Mouse (Mus musculus) myocyte (in vitro differentiated cells): ENCODE data around the gene Pogz. TPM values are rescaled to one million over a fixed set of nuclear protein-coding genes. Genes with fewer than 3 reads are reported as not detected.
A peak's percentile ranks its signal among the peaks of the same experiment; 100 is the strongest.

Experiments used
- H3K27me3 ChIP-seq: one replicate; pipeline ENCODE4 v1.6.1; 2011; ENCODE audit not compliant: control insufficient read depth, insufficient read depth, insufficient read length
- H3K36me3 ChIP-seq: one replicate; pipeline ENCODE4 v1.6.1; 2011; ENCODE audit not compliant: control insufficient read depth, insufficient read depth
- H3K4me2 ChIP-seq: one replicate; pipeline ENCODE4 v1.6.1; 2011; ENCODE audit warnings: low read depth, control low read depth
- H3K4me3 ChIP-seq: one replicate; pipeline ENCODE4 v1.5.1; 2011; ENCODE audit warnings: mild to moderate bottlenecking, control low read depth, moderate library complexity
- H3K79me2 ChIP-seq: one replicate; pipeline ENCODE4 v1.6.1; 2011; ENCODE audit not compliant: control insufficient read depth, insufficient read depth
- H3ac ChIP-seq: one replicate; pipeline ENCODE4 v1.6.1; 2011; ENCODE audit not compliant: control insufficient read depth, insufficient read length
- CEBPB ChIP-seq: IDR thresholded peaks from 2 replicates; pipeline ENCODE4 v1.6.1; 2011; ENCODE audit warnings: mild to moderate bottlenecking, moderate library complexity; ENCODE audit not compliant: poor library complexity, insufficient read depth, severe bottlenecking
- E2F4 ChIP-seq: IDR thresholded peaks from one replicate; pipeline ENCODE4 v1.6.1; 2011; ENCODE audit warnings: mild to moderate bottlenecking, control low read depth, moderate library complexity; ENCODE audit not compliant: insufficient read depth
- MAX ChIP-seq: IDR thresholded peaks from one replicate; pipeline ENCODE4 v1.6.1; 2011; ENCODE audit warnings: low read depth, mild to moderate bottlenecking, control low read depth
- MYOD1 ChIP-seq, 3 experiments: IDR thresholded peaks; one replicate each; pipeline ENCODE4 v1.6.1; 2011; ENCODE audit warnings: control low read depth in 2 of 3, low read depth in 2 of 3, mild to moderate bottlenecking in 2 of 3, moderate library complexity in 1 of 3; ENCODE audit not compliant: insufficient read length in 2 of 3, control insufficient read depth in 1 of 3
- MYOG ChIP-seq, 3 experiments: IDR thresholded peaks; one replicate each; pipeline ENCODE4 v1.6.1; 2011; ENCODE audit warnings: control low read depth in 2 of 3, low read depth in 2 of 3, mild to moderate bottlenecking in 2 of 3; ENCODE audit not compliant: insufficient read length in 2 of 3, control insufficient read depth in 1 of 3, insufficient read depth in 1 of 3
- POLR2A ChIP-seq: IDR thresholded peaks from one replicate; pipeline ENCODE4 v1.6.1; 2011; ENCODE audit warnings: low read depth, mild to moderate bottlenecking, control low read depth, moderate library complexity; ENCODE audit not compliant: insufficient read length
- POLR2AphosphoS2 ChIP-seq: IDR thresholded peaks from one replicate; pipeline ENCODE4 v1.6.1; 2011; ENCODE audit warnings: low read depth, control low read depth; ENCODE audit not compliant: insufficient read length
- REST ChIP-seq: IDR thresholded peaks from one replicate; pipeline ENCODE4 v1.6.1; 2011; ENCODE audit warnings: mild to moderate bottlenecking, control low read depth, moderate library complexity; ENCODE audit not compliant: insufficient read depth, insufficient read length
- SRF ChIP-seq: IDR thresholded peaks from one replicate; pipeline ENCODE4 v1.6.1; 2011; ENCODE audit warnings: low read depth; ENCODE audit not compliant: control insufficient read depth, insufficient read length
- TCF12 ChIP-seq: IDR thresholded peaks from one replicate; pipeline ENCODE4 v1.6.1; 2011; ENCODE audit warnings: mild to moderate bottlenecking, control low read depth; ENCODE audit not compliant: poor library complexity, insufficient read depth, severe bottlenecking
- TCF3 ChIP-seq: IDR thresholded peaks from one replicate; pipeline ENCODE4 v1.6.1; 2011; ENCODE audit warnings: low read depth, control low read depth; ENCODE audit not compliant: insufficient read length
- USF1 ChIP-seq: IDR thresholded peaks from one replicate; pipeline ENCODE4 v1.6.1; 2011; ENCODE audit warnings: low read depth, mild to moderate bottlenecking, control low read depth, moderate library complexity
- polyA plus RNA-seq: library from polyadenylated mRNA; unstranded; fragments of >200 nt; fragmentation: generic; extraction: Trizol; gene quantifications from one replicate; pipeline ENCODE4 v1.2.1, GENCODE M21; 2012; ENCODE audit warnings: missing spikeins

The Pogz gene
- polyA plus RNA-seq, 1 experiment: 11.5 TPM

- H3K27me3 ChIP-seq: no peaks in the 10 kb centered on the region
- H3K79me2 ChIP-seq: no peaks in the 10 kb centered on the region
- no peak for TF ChIP-seq CEBPB
- TF ChIP-seq USF1: no peak
- TF ChIP-seq MYOG (IDR thresholded peaks at IDR 0.05; ENCODE audit: control insufficient read depth in 1 of 3, insufficient read depth in 1 of 3, insufficient read length in 2 of 3, low read depth in 2 of 3): no peak
- TF ChIP-seq TCF3: no peak
- TF ChIP-seq TCF12: no peak
- no peak for TF ChIP-seq POLR2AphosphoS2
- TF ChIP-seq MAX: no peak
- TF ChIP-seq E2F4: no peak
- no peak for TF ChIP-seq POLR2A
- no peak for TF ChIP-seq REST
- TF ChIP-seq SRF: no peak
- no peak for TF ChIP-seq MYOD1 (IDR thresholded peaks at IDR 0.05; ENCODE audit: control insufficient read depth in 1 of 3, insufficient read length in 2 of 3, low read depth in 2 of 3)
- H3ac ChIP-seq: no peak overlapping the region
- no peaks in the 10 kb centered on the region for H3K36me3 ChIP-seq
- H3K4me2 ChIP-seq: peak overlapping the region; percentile 63
- H3K4me3 ChIP-seq: peak overlapping the region; percentile 18
Observed at GRCm38 (mm10) chr3:94822082-94822481, 15.3 kb upstream of the Pogz start.

- Histone ChIP-seq H3K27me3 (no peaks in the 10 kb centered on the region), H3ac (no peak overlapping the region), H3K36me3 (no peaks in the 10 kb centered on the region), H3K4me3 (no peak overlapping the region), H3K4me2 (no peak overlapping the region), H3K79me2 (no peaks in the 10 kb centered on the region)
- no peak for TF ChIP-seq CEBPB
- TF ChIP-seq POLR2A: no peak
Observed at GRCm38 (mm10) chr3:94824110-94824509, 13.3 kb upstream of the Pogz start.

DNA sequence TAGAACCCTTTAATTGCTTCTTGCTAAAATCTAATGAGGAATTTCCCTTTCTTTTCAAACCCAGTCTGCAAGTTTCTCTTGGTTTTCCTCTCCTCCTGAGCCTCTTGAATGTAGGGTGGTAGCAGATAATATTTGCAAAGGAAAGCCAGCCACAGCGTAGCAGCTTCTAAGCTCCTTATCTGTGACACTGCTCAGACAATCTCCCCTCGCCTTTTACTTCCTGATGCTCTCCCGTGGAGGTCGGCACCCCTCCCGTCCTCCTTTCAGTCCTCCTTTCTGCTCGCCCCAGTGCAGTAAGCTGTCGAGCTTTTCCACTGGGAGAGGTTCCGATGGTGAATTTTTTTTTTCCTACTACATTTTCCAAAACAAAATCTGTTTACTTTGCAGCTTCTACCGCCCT is 5.3 kb upstream of the Pogz start:
- H3K4me2 ChIP-seq: no peak overlapping the region

DNA sequence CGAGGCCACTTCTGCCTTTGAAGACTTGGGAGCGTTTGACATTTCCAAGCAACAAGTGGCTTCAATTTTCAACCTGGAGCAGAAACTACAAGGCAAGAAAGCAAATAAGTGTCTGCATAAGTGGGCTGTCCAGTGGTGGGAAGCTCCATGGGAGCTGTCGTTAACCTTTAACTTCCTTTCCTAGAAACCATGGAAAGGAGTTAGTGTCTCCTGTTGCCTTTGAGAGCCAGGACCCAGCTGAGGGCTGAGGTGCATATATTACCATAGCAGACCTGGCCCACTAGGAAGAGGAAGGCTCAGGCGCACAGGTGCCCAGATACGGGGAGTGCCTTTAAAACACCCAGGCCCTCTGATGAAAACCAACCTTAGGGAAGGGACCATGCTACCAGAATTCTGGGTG is 4.7 kb upstream of the Pogz start:
- Histone ChIP-seq H3K79me2 (no peaks in the 10 kb centered on the region), H3K4me2 (no peak overlapping the region), H3ac (no peak overlapping the region), H3K4me3 (no peak overlapping the region), H3K27me3 (no peaks in the 10 kb centered on the region), H3K36me3 (no peaks in the 10 kb centered on the region)
- TF ChIP-seq MAX (no peak), TCF3 (no peak), E2F4 (no peak), CEBPB (no peak), MYOD1 (IDR thresholded peaks at IDR 0.05; ENCODE audit: control insufficient read depth in 1 of 3, insufficient read length in 2 of 3, low read depth in 2 of 3) (no peak), TCF12 (no peak), POLR2AphosphoS2 (no peak), SRF (no peak), POLR2A (no peak), REST (no peak), USF1 (no peak), MYOG (IDR thresholded peaks at IDR 0.05; ENCODE audit: control insufficient read depth in 1 of 3, insufficient read depth in 1 of 3, insufficient read length in 2 of 3, low read depth in 2 of 3) (no peak)

More for the DNA sequence above, 5.3 kb upstream of the Pogz start:
- Histone ChIP-seq H3K36me3 (no peaks in the 10 kb centered on the region), H3K27me3 (no peaks in the 10 kb centered on the region), H3K4me3 (no peak overlapping the region), H3K79me2 (no peaks in the 10 kb centered on the region), H3ac (no peak overlapping the region)
- TF ChIP-seq REST: no peak
- no peak for TF ChIP-seq TCF3
- no peak for TF ChIP-seq CEBPB
- no peak for TF ChIP-seq POLR2A
- no peak for TF ChIP-seq SRF
- no peak for TF ChIP-seq POLR2AphosphoS2
- no peak for TF ChIP-seq E2F4
- no peak for TF ChIP-seq MAX
- TF ChIP-seq MYOD1 (IDR thresholded peaks at IDR 0.05; ENCODE audit: control insufficient read depth in 1 of 3, insufficient read length in 2 of 3, low read depth in 2 of 3): no peak
- no peak for TF ChIP-seq TCF12
- no peak for TF ChIP-seq USF1
- no peak for TF ChIP-seq MYOG (IDR thresholded peaks at IDR 0.05; ENCODE audit: control insufficient read depth in 1 of 3, insufficient read depth in 1 of 3, insufficient read length in 2 of 3, low read depth in 2 of 3)

DNA sequence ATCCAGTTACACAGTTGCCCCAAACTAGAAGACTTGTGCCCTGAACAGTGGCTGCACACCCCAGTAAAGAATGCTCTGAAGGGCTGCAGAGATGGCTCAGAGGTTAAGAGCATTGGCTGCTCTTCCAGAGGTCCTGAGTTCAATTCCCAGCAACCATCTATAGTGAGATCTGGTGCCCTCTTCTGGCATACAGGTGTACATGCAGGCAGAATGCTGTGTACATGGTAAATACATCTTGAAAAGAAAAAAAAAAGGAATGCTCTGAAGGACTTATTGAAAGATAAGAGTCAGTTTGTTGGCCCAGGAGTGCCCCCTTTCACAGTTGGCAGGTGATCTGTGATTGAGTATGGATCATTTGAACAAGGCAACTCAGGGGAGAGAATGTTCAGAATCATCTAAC is 4.0 kb upstream of the Pogz start:
- Histone ChIP-seq H3ac (no peak overlapping the region), H3K36me3 (no peaks in the 10 kb centered on the region)
- TF ChIP-seq POLR2AphosphoS2: no peak
- no peak for TF ChIP-seq MYOD1 (IDR thresholded peaks at IDR 0.05; ENCODE audit: control insufficient read depth in 1 of 3, insufficient read length in 2 of 3, low read depth in 2 of 3)
- no peak for TF ChIP-seq SRF
- no peak for TF ChIP-seq MAX
- TF ChIP-seq REST: no peak
- no peak for TF ChIP-seq CEBPB
- no peak for TF ChIP-seq POLR2A
- TF ChIP-seq E2F4: no peak
- TF ChIP-seq MYOG (IDR thresholded peaks at IDR 0.05; ENCODE audit: control insufficient read depth in 1 of 3, insufficient read depth in 1 of 3, insufficient read length in 2 of 3, low read depth in 2 of 3): no peak
- no peak for TF ChIP-seq TCF12
- no peak for TF ChIP-seq TCF3
- TF ChIP-seq USF1: no peak

More for the DNA sequence above, 4.0 kb upstream of the Pogz start:
- Histone ChIP-seq H3K4me2 (no peak overlapping the region), H3K4me3 (no peak overlapping the region), H3K27me3 (no peaks in the 10 kb centered on the region), H3K79me2 (peaks cover 2% of the 10 kb centered on the region)
